Mouse (Mus musculus): ENCODE data around the gene Fbxo41. TPM values are rescaled to one million over a fixed set of nuclear protein-coding genes. Genes with fewer than 3 reads are reported as not detected.

Gene Fbxo41
- polyA plus RNA-seq, 1 experiment from 2014 or later: 10.1 TPM

DNA sequence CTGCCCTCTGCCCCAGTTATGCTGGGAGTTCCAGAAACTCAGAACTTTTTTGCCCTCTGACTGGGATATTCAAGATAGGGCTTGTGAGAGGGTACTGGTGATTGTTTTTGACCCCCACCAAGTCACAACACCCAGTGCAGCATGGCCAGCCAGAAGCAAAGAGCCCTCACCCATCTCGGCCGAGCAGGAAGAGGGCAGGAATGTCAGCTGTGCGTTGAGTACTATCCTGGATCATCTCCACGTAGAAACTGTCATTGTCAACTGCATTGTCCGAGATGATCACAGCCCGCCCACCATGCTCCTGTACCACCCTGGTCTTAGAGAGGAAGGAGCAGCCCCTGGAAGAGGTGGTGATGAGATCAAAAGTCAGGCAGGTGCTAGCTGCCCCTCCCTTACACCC is 55.4 kb downstream of the Fbxo41 start:
- Histone ChIP-seq H3K27me3 (ENCODE audit: control insufficient read depth, insufficient read depth, low read length) (no peaks in the 10 kb centered on the region), H3K4me1 (ENCODE audit: control insufficient read depth, insufficient read depth, low read length) (no peaks in the 10 kb centered on the region), H3K9ac (replicated peaks; ENCODE audit: low read length) (no peak overlapping the region), H3K36me3 (ENCODE audit: control insufficient read depth, insufficient read depth, low read length) (peaks cover 39% of the 10 kb centered on the region), H3K27ac (replicated peaks; ENCODE audit: low read depth, low read length) (no peak overlapping the region), H3K9me3 (ENCODE audit: control insufficient read depth, low read length) (no peaks in the 10 kb centered on the region), H3K4me3 (replicated peaks; ENCODE audit: low read depth, low read length) (no peak overlapping the region), H3K4me2 (ENCODE audit: low read length) (no peak overlapping the region)
- DNase-seq (no peak), ATAC-seq (ENCODE audit: low FRiP score, low TSS enrichment) (no peak)
- 87% methylated on average over 6 of the region's 6 CpGs for WGBS

DNA sequence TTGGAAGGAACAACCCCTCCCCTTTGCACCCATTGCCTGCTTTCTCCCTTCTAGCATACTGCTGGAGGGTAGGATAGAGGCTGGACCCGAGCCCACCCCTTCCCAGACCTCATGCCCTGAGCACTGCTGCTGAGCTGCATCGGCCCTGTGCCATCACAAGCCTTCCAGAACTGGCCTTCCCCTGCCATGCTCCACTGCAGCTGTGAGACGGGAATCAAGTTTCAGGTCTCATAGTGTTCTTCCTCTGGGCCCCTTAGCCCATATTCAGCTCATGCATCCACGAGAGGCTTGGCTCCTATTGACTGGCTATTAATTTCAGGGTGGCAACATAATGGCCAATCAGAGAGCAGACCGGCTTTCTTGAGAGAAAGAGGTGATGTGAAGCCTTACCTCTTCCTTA is 57.5 kb downstream of the Fbxo41 start:
- ATAC-seq (ENCODE audit: low FRiP score, low TSS enrichment) (no peak), DNase-seq (no peak)
- Histone ChIP-seq H3K27ac (replicated peaks; ENCODE audit: low read depth, low read length) (no peak overlapping the region), H3K4me1 (ENCODE audit: control insufficient read depth, insufficient read depth, low read length) (no peaks in the 10 kb centered on the region), H3K9me3 (ENCODE audit: control insufficient read depth, low read length) (no peaks in the 10 kb centered on the region), H3K9ac (replicated peaks; ENCODE audit: low read length) (no peak overlapping the region), H3K36me3 (ENCODE audit: control insufficient read depth, insufficient read depth, low read length) (peaks cover 57% of the 10 kb centered on the region), H3K4me2 (ENCODE audit: low read length) (no peak overlapping the region), H3K27me3 (ENCODE audit: control insufficient read depth, insufficient read depth, low read length) (no peaks in the 10 kb centered on the region), H3K4me3 (replicated peaks; ENCODE audit: low read depth, low read length) (no peak overlapping the region)
- 81% methylated on average over 5 of the region's 5 CpGs for WGBS

DNA sequence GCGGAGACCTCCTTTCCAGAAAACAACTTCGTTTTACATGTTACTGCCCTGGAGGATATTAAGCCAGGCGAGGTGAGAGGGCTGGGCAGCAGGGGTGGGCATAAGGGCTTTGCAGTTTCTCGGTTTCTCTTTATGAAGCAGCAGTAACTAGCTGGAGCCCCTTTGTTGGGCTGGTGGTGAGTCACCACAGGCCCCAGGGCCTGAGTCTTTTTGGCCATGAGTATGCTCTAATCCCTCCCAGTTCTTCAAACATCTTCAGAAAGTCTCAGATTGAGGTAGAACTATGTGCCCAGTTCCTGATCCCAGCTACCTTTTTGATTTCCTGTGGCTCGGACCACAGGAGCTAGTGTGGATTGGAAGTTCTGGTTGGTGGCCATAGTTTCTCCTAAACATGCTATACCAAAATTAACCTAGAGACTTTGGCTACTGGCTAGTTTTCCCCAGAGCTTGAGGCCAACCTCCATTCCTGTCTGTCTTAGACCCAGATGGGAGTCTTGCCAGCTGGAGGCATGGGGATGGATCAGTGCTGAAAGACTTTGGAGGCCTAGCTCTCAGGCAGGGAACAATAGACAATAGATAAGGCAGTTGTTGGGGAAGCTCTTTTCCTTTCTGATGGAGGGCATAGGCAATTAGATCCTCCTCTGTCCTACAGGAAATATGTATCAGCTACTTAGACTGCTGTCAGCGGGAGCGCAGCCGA is 58.4 kb downstream of the Fbxo41 start:
- H3K9ac ChIP-seq (replicated peaks; ENCODE audit: low read length): no peak overlapping the region
- no peak overlapping the region for H3K27ac ChIP-seq (replicated peaks; ENCODE audit: low read depth, low read length)
- H3K4me3 ChIP-seq (replicated peaks; ENCODE audit: low read depth, low read length): no peak overlapping the region
- H3K4me2 ChIP-seq (ENCODE audit: low read length): no peak overlapping the region
- ATAC-seq (ENCODE audit: low FRiP score, low TSS enrichment): no peak
- 89% methylated on average over 8 of the region's 8 CpGs for WGBS
- H3K4me1 ChIP-seq (ENCODE audit: control insufficient read depth, insufficient read depth, low read length): no peaks in the 10 kb centered on the region
- H3K27me3 ChIP-seq (ENCODE audit: control insufficient read depth, insufficient read depth, low read length): no peaks in the 10 kb centered on the region
- peaks cover 65% of the 10 kb centered on the region for H3K36me3 ChIP-seq (ENCODE audit: control insufficient read depth, insufficient read depth, low read length)
- DNase-seq: no peak
- no peaks in the 10 kb centered on the region for H3K9me3 ChIP-seq (ENCODE audit: control insufficient read depth, low read length)

DNA sequence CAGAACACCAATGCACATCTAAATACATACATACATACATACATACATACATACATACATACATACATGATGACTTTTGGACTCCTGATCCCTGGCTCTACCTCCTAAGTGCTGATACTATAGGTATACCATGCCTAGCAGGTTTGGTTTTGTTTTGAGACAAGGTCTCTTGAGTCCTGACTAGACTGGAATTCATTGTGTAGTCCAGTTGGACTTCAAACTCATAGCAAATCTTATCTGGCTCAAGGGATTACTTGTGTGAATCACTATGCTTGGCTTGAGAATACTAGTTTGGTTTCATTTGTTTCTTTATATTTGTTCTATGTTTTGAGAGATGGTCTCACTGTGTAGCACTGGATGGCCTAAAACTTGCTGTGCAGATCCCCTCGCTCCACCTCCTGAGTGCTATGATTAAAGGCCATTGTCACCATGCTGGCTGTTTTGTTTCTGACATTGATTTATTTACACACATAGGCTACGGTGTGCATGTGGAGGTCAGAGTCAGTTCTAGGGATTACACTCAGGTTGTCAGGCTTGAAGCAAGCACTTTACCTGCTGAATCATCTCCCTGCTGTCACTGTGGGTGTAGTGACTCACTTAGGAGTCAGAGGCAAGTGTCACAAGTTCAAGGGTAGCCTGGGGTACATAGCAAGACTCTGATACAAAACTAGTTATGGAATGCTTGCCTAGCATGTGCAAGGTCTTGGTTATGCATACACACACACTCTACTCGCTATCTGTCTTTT is 59.1 kb downstream of the Fbxo41 start:
- Histone ChIP-seq H3K9me3 (ENCODE audit: control insufficient read depth, low read length) (no peaks in the 10 kb centered on the region), H3K4me2 (ENCODE audit: low read length) (no peak overlapping the region), H3K4me3 (replicated peaks; ENCODE audit: low read depth, low read length) (no peak overlapping the region), H3K9ac (replicated peaks; ENCODE audit: low read length) (no peak overlapping the region), H3K4me1 (ENCODE audit: control insufficient read depth, insufficient read depth, low read length) (no peaks in the 10 kb centered on the region), H3K27ac (replicated peaks; ENCODE audit: low read depth, low read length) (no peak overlapping the region), H3K27me3 (ENCODE audit: control insufficient read depth, insufficient read depth, low read length) (no peaks in the 10 kb centered on the region), H3K36me3 (ENCODE audit: control insufficient read depth, insufficient read depth, low read length) (peaks cover 71% of the 10 kb centered on the region)
- no peak for ATAC-seq (ENCODE audit: low FRiP score, low TSS enrichment)
- DNase-seq: no peak
- 93% methylated on average over 3 of the region's 3 CpGs for WGBS

DNA sequence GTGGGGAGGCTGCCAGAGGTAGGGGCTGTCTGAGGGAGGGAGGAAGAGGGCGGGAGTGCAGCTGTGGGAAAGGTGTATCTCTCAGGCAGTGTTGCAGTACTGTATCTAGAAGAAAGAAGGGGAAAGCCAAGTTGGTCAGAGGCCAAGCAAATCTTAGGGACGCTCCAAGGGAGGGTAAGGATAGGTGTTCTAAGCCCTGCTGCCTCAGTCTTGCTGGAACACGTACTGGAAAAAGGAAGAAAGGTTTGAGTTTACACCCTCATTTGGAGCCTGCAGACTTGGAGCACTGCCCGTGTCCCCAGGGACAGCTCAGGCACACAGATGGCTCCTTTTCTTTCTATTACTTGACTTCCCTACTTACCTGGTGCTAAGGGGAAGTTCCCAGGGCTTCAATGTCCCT is 61.7 kb downstream of the Fbxo41 start:
- H3K27me3 ChIP-seq (ENCODE audit: control insufficient read depth, insufficient read depth, low read length): no peaks in the 10 kb centered on the region
- H3K4me2 ChIP-seq (ENCODE audit: low read length): no peak overlapping the region
- H3K4me3 ChIP-seq (replicated peaks; ENCODE audit: low read depth, low read length): no peak overlapping the region
- no peak overlapping the region for H3K9ac ChIP-seq (replicated peaks; ENCODE audit: low read length)
- no peaks in the 10 kb centered on the region for H3K9me3 ChIP-seq (ENCODE audit: control insufficient read depth, low read length)
- DNase-seq: no peak
- no peaks in the 10 kb centered on the region for H3K4me1 ChIP-seq (ENCODE audit: control insufficient read depth, insufficient read depth, low read length)
- peaks cover 68% of the 10 kb centered on the region for H3K36me3 ChIP-seq (ENCODE audit: control insufficient read depth, insufficient read depth, low read length)
- ATAC-seq (ENCODE audit: low FRiP score, low TSS enrichment): no peak
- WGBS: 94% methylated on average over 4 of the region's 4 CpGs
- no peak overlapping the region for H3K27ac ChIP-seq (replicated peaks; ENCODE audit: low read depth, low read length)

DNA sequence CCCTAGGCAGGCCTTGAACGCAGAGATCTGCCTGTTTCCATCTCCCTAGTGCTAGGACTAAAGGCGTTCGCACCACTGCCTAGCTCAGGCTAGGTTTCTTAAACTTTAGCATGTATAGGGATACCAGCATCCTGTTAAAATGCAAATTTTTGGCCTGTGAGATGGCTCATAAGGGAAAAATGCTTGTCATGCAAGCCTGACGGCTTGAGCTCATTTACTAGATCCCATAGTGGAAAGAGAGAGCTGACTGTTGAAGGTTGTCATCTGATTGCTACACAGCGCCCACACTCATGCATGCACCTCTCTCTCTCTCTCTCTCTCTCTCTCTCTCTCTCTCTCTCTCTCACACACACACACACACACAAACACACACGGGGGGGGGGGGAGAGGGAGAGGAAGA is 66.2 kb downstream of the Fbxo41 start:
- 89% methylated on average over 5 of the region's 6 CpGs for WGBS

DNA sequence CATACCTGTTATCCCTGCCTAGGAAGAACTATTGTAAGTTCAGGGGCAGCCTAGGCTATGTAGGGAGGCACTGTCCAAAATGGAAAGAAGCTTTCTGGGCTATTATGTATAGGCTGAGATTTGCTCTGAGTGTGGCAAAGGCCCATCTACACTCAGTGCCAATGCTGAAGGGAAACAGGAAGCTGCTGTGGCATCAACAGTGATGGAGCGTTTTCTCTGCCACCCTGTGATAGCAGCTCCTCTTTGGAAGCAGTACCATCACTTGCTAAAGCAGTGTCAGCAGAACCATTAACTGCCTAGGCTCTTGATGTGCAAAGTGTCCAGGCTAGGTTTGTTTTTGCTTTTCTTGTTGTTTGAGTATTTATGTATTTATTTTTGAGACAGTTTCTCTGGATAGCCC is 66.6 kb downstream of the Fbxo41 start:
- no peak overlapping the region for H3K4me3 ChIP-seq (replicated peaks; ENCODE audit: low read depth, low read length)
- H3K9me3 ChIP-seq (ENCODE audit: control insufficient read depth, low read length): no peaks in the 10 kb centered on the region
- no peak for DNase-seq
- no peak overlapping the region for H3K4me2 ChIP-seq (ENCODE audit: low read length)
- H3K36me3 ChIP-seq (ENCODE audit: control insufficient read depth, insufficient read depth, low read length): peaks cover 27% of the 10 kb centered on the region
- no peak for ATAC-seq (ENCODE audit: low FRiP score, low TSS enrichment)
- H3K27ac ChIP-seq (replicated peaks; ENCODE audit: low read depth, low read length): no peak overlapping the region
- H3K9ac ChIP-seq (replicated peaks; ENCODE audit: low read length): no peak overlapping the region
- no peaks in the 10 kb centered on the region for H3K4me1 ChIP-seq (ENCODE audit: control insufficient read depth, insufficient read depth, low read length)
- WGBS: 87% methylated on average over 1 of the region's 1 CpGs
- H3K27me3 ChIP-seq (ENCODE audit: control insufficient read depth, insufficient read depth, low read length): no peaks in the 10 kb centered on the region

More for the DNA sequence above, 66.2 kb downstream of the Fbxo41 start:
- no peaks in the 10 kb centered on the region for H3K9me3 ChIP-seq (ENCODE audit: control insufficient read depth, low read length)
- no peak overlapping the region for H3K4me3 ChIP-seq (replicated peaks; ENCODE audit: low read depth, low read length)
- H3K27ac ChIP-seq (replicated peaks; ENCODE audit: low read depth, low read length): no peak overlapping the region
- H3K4me1 ChIP-seq (ENCODE audit: control insufficient read depth, insufficient read depth, low read length): no peaks in the 10 kb centered on the region
- H3K4me2 ChIP-seq (ENCODE audit: low read length): no peak overlapping the region
- H3K36me3 ChIP-seq (ENCODE audit: control insufficient read depth, insufficient read depth, low read length): peaks cover 30% of the 10 kb centered on the region
- no peak for ATAC-seq (ENCODE audit: low FRiP score, low TSS enrichment)
- DNase-seq: no peak
- H3K9ac ChIP-seq (replicated peaks; ENCODE audit: low read length): no peak overlapping the region
- no peaks in the 10 kb centered on the region for H3K27me3 ChIP-seq (ENCODE audit: control insufficient read depth, insufficient read depth, low read length)

DNA sequence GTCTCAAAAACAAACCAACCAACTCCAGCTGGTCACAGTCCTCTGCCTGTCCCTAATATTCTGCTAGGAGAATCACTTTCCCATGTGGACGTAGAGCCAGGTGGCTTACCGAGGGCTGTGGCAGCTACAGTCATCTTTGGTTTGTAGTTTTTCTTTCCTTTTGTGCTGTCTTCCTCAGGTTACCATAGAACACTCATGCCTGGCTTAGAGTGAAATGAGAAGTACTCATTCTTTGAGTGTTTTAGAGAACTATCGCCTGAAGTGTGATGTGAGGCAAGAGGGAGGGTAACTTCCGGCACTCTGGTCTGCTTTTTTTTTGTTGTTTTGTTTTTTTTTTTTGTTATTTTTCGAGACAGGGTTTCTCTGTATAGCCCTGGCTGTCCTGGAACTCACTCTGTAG is 68.9 kb downstream of the Fbxo41 start:
- no peak overlapping the region for H3K27ac ChIP-seq (replicated peaks; ENCODE audit: low read depth, low read length)
- no peaks in the 10 kb centered on the region for H3K27me3 ChIP-seq (ENCODE audit: control insufficient read depth, insufficient read depth, low read length)
- DNase-seq (no peak), ATAC-seq (ENCODE audit: low FRiP score, low TSS enrichment) (no peak)
- no peak overlapping the region for H3K9ac ChIP-seq (replicated peaks; ENCODE audit: low read length)
- peaks cover 5% of the 10 kb centered on the region; the same call in 1 of the 2 replicates for H3K36me3 ChIP-seq (ENCODE audit: control insufficient read depth, insufficient read depth, low read length)
- no peaks in the 10 kb centered on the region for H3K4me1 ChIP-seq (ENCODE audit: control insufficient read depth, insufficient read depth, low read length)
- H3K4me3 ChIP-seq (replicated peaks; ENCODE audit: low read depth, low read length): no peak overlapping the region
- H3K9me3 ChIP-seq (ENCODE audit: control insufficient read depth, low read length): no peaks in the 10 kb centered on the region
- WGBS: 88% methylated on average over 5 of the region's 5 CpGs
- H3K4me2 ChIP-seq (ENCODE audit: low read length): no peak overlapping the region
